In genomic region chr10:108140742-108141141, GRCm38 (mm10) we compare ENCODE assay signal across 18 mouse cellular contexts.
"Had no signal": no experiment of that assay in that cellular context is flagged by ENCODE, and none has a peak within 500 bp of the region (broad histone marks: within the 10 kb centered on the region; RNA-seq: fewer than 3 reads in every experiment).

No protein-coding gene starts in this region.

- H3K27ac ChIP-seq: kidney, postnatal 0 days; left cerebral cortex, adult 2 months; liver, embryonic 14.5 days; lung, embryonic 15.5 days; neural tube, embryonic 12.5 days; neural tube, embryonic 15.5 days had no signal

- H3K4me3 ChIP-seq: left cerebral cortex, adult 2 months; lung, embryonic 15.5 days; neural tube, embryonic 12.5 days; neural tube, embryonic 15.5 days had no signal

- H3K9me3 ChIP-seq: lung, embryonic 15.5 days; neural tube, embryonic 12.5 days; neural tube, embryonic 15.5 days had no signal

- H3K9ac ChIP-seq: liver, embryonic 14.5 days; lung, embryonic 15.5 days; neural tube, embryonic 12.5 days; neural tube, embryonic 15.5 days had no signal

- H3K4me1 ChIP-seq: lung, embryonic 15.5 days; neural tube, embryonic 12.5 days; neural tube, embryonic 15.5 days had no signal

- H3K27me3 ChIP-seq: lung, embryonic 15.5 days; neural tube, embryonic 12.5 days; neural tube, embryonic 15.5 days had no signal

- H3K36me3 ChIP-seq: lung, embryonic 15.5 days; neural tube, embryonic 12.5 days; neural tube, embryonic 15.5 days had no signal

- DNase-seq: kidney, adult 2 months; kidney, postnatal 25 days; layer of hippocampus, postnatal 36 days; lung, adult 18-20 months; lung, postnatal 10 days; lung, postnatal 36 days; midbrain, embryonic 14.5 days; right cerebral cortex, adult 18-20 months; right cerebral cortex, postnatal 25 days; thymus, adult 18-20 months; thymus, postnatal 36 days had no signal

- H3K4me2 ChIP-seq: liver, embryonic 11.5 days; lung, embryonic 15.5 days; neural tube, embryonic 12.5 days; neural tube, embryonic 15.5 days had no signal
